Mouse (Mus musculus) heart, adult 2 months (tissue): Measurements from ENCODE around the gene Ncapd2. TPM values are rescaled to one million over a fixed set of nuclear protein-coding genes. Genes with fewer than 3 reads are reported as not detected.
A peak's percentile ranks its signal among the peaks of the same experiment; 100 is the strongest.

Experiments used
- DNase-seq, 2 experiments: peaks; one replicate each; pipeline ENCODE4 v3.0.0; 2021
- H3K27ac ChIP-seq: fragments of 200-600 bp; 2 replicates; pipeline ENCODE4 v1.8.1; 2022
- H3K27me3 ChIP-seq: fragments of 200-500 bp; 2 replicates; pipeline ENCODE4 v1.6.1; 2012; ENCODE audit warnings: mild to moderate bottlenecking, low read length, inconsistent platforms, mixed read lengths; ENCODE audit not compliant: control insufficient read depth, insufficient read depth
- H3K36me3 ChIP-seq: fragments of 200-500 bp; 2 replicates; pipeline ENCODE4 v1.6.1; 2012; ENCODE audit warnings: low read length, inconsistent platforms; ENCODE audit not compliant: control insufficient read depth, insufficient read depth
- H3K4me1 ChIP-seq: fragments of 200-500 bp; 2 replicates; pipeline ENCODE4 v1.6.1; 2011; ENCODE audit warnings: low read length; ENCODE audit not compliant: control insufficient read depth, insufficient read depth
- H3K4me3 ChIP-seq: fragments of 200-600 bp; 2 replicates; pipeline ENCODE4 v1.8.1; 2022
- H3K79me2 ChIP-seq: fragments of 200-500 bp; replicated peaks from 2 replicates; pipeline ENCODE4 v1.6.1; 2012; ENCODE audit warnings: mild to moderate bottlenecking, inconsistent platforms, low read length, moderate library complexity, mixed read lengths; ENCODE audit not compliant: control insufficient read depth, insufficient read depth
- H3K9ac ChIP-seq: fragments of 200-500 bp; 2 replicates; pipeline ENCODE4 v1.6.1; 2012; ENCODE audit warnings: low read depth, mild to moderate bottlenecking, control low read depth, inconsistent platforms, low read length, mixed read lengths
- CTCF ChIP-seq: fragments of 200-600 bp; IDR thresholded peaks from 2 replicates; pipeline ENCODE4 v1.8.1; 2022; ENCODE audit warnings: antibody characterized with exemption, mild to moderate bottlenecking, moderate library complexity
- EP300 ChIP-seq: fragments of 200-500 bp; IDR thresholded peaks from 2 replicates; pipeline ENCODE4 v1.6.1; 2011; ENCODE audit warnings: low read depth, low read length, control low read depth; ENCODE audit not compliant: insufficient read depth
- POLR2A ChIP-seq: fragments of 200-500 bp; IDR thresholded peaks from 2 replicates; pipeline ENCODE4 v1.6.1; 2011; ENCODE audit warnings: mild to moderate bottlenecking, low read depth, low read length, control low read depth; ENCODE audit not compliant: insufficient read depth
- WGBS: fragments of 180-500 bp; shearing (Covaris S2); methylation state at CpG from one replicate; pipeline ENCODE4 v1.1.7; 2018; 5-methylcytosine and 5-hydroxymethylcytosine counted together
- intact Hi-C: fragments of 180-260 bp; cut with DNase I; formaldehyde crosslinking; loops from one replicate; pipeline ENCODE4 v1.15.1; 2025
- polyA plus RNA-seq: library from polyadenylated mRNA; depleted of rRNA; stranded (reverse); fragments of >200 nt; gene quantifications from 2 replicates; pipeline ENCODE4 v1.2.3, GENCODE M21; 2012
- total RNA-seq, 2 experiments: library from RNA; stranded (reverse); gene quantifications; 2 replicates each; pipeline ENCODE4 v1.2.3; 2021

The Ncapd2 gene
- total and polyA plus RNA-seq, 3 experiments: 17.6 to 34.0 (median 17.6) TPM

DNA sequence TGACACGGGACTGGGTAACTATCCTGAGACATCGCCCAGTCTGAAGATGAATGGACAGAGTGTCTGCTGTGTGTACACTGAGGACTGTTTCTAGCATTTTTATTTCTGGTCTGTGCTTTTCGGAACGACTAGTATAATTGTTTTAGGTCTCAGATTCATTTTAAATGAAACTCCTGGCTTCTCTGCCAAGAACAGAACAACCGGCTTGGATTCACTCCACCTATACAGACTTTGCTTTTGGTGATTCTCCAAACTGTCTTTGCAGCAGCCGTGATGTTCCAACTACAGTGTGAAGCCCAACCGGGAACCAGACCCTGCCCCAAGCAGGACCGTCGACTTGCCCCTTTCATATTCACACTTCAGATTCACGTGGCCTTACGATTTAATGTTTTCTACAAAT lies 26.4 kb upstream of the Ncapd2 start:
- WGBS: 84% methylated on average over 11 of the region's 11 CpGs
- TF ChIP-seq CTCF (no peak), EP300 (no peak), POLR2A (no peak)
- H3K36me3 ChIP-seq: no peaks in the 10 kb centered on the region
- H3K4me1 ChIP-seq: peaks cover 2% of the 10 kb centered on the region; the same call in 1 of the 2 replicates
- H3K9ac ChIP-seq: no peak overlapping the region
- H3K27ac ChIP-seq: no peak overlapping the region
- no peak for DNase-seq
- H3K4me3 ChIP-seq: no peak overlapping the region
- no peaks in the 10 kb centered on the region for H3K79me2 ChIP-seq
- intact Hi-C loops: loop anchor here (5.0 to 10.0 kb wide), 2 partner anchors 53 to 144 kb away; partner anchors contain the start of gene Gapdh
- no peaks in the 10 kb centered on the region for H3K27me3 ChIP-seq

DNA sequence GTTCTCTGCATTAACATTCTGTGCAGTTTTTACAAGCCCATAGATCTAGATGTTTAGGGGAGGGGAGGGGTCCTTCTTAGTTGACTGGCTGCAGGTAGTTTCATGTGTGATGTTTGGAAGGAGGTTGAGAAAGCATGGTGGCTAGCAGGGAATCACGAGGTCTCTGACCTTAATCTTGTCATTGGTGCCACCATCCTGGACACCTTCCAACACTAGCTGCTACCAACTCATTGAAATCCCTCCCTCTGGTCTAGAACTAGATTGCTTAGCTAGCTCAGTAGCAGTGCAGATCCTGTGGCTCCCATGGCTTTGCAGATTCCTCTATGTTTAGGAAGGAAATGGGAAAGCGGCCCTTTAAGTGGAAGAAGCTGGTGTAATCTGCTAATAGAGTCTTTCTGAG lies 25.4 kb upstream of the Ncapd2 start:
- DNase-seq: no peak
- intact Hi-C loops: loop anchor here (5.0 to 10.0 kb wide), 2 partner anchors 52 to 145 kb away; partner anchors contain the start of gene Gapdh
- H3K27me3 ChIP-seq: no peaks in the 10 kb centered on the region
- whole genome bisulfite sequencing: 52% methylated on average over 2 of the region's 2 CpGs
- TF ChIP-seq POLR2A: no peak
- no peak for TF ChIP-seq EP300
- TF ChIP-seq CTCF: no peak
- no peak overlapping the region for H3K4me3 ChIP-seq
- peaks cover 2% of the 10 kb centered on the region; the same call in 1 of the 2 replicates for H3K4me1 ChIP-seq
- no peaks in the 10 kb centered on the region for H3K36me3 ChIP-seq
- H3K9ac ChIP-seq: no peak overlapping the region
- no peaks in the 10 kb centered on the region for H3K79me2 ChIP-seq
- no peak overlapping the region for H3K27ac ChIP-seq

DNA sequence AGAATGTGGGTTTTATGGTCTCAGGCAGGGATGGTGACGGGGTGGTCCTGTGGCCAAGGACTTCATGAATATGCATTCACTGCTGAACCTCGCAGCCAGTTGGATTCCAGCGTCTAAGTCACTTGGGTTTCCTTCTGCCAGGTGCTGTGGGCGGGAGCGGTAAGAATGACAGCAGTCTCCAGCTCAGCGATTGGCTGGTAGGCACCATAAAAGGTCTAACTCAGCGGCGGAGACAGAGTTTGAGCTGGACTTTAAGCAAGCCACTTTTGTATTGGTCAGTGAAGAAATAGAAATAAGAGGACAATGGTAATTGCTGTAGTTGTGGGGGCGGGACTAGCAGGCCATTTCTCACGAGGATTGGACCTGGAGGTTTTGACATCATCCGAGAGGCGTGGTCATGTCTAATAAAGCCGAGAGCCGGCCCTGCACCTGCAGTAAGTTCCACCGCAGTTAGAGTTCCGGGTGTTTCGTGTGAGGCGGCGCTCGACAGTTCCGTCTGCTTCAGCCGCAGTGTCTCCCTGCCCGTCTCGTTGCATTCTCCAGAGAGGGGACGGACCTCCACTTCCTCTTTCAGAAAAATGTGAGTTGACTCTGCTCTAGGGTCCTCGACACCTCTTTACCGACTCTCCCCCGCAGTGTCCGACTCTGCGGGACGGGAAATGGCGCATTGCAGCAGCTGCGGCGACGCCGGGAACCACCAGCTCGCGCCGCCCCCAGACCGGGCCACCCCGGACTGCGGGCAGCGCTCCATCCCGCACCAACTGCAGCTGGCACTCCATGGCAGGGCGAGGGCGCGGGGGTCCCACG lies 23.9 kb upstream of the Ncapd2 start, which contains the start of gene Vamp1:
TSS of gene Vamp1 (plus strand) at position 404 of the 807 bp plus-strand sequence.
- Histone ChIP-seq H3K27ac (peak within 1 kb of the TSS; percentile 76), H3K9ac (peak within 1 kb of the TSS; percentile 82), H3K79me2 (no peaks in the 10 kb centered on the region), H3K4me1 (peaks cover 2% of the 10 kb centered on the region; the same call in 1 of the 2 replicates), H3K27me3 (no peaks in the 10 kb centered on the region), H3K4me3 (peak within 1 kb of the TSS; percentile 64), H3K36me3 (no peaks in the 10 kb centered on the region)
- TF ChIP-seq POLR2A: peak; percentile 99
- no peak; the same call in 1 of the 2 replicates for TF ChIP-seq CTCF
- TF ChIP-seq EP300: peak; percentile 84
- peak; percentile 90 to 95 for DNase-seq
- intact Hi-C loops: loop anchor here (2.0 to 10.0 kb wide), 3 partner anchors 23 to 147 kb away; partner anchors contain the start of gene Gapdh
- WGBS: under 1% methylated on average over 48 of the region's 48 CpGs

DNA sequence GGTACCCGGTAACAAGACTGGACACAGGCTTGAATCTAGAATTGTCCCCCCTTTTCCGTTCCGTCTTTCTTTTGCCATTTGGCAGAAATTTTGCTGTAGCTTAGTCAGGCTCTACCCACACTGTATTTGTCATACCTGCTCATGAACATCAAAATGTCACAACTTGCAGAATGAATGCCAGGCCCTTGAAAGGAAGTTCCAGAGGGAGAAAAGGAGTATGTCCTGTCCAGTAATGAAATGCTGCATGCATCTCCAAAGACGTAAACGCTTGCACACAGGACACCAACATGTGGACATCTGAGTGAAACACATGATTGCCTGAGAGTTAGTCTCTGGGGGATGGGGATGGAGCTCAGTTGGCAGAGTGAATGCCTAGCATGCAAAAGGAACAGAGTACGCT lies 22.2 kb upstream of the Ncapd2 start:
- intact Hi-C loops: loop anchor here (2.0 to 10.0 kb wide), 2 partner anchors 21 to 49 kb away; partner anchors contain the start of gene Gapdh
- no peaks in the 10 kb centered on the region for H3K27me3 ChIP-seq
- no peak overlapping the region for H3K9ac ChIP-seq
- no peak for TF ChIP-seq POLR2A
- TF ChIP-seq EP300: no peak
- TF ChIP-seq CTCF: no peak
- no peaks in the 10 kb centered on the region for H3K36me3 ChIP-seq
- no peak overlapping the region for H3K27ac ChIP-seq
- no peak for DNase-seq
- no peaks in the 10 kb centered on the region for H3K79me2 ChIP-seq
- no peak overlapping the region for H3K4me3 ChIP-seq
- peaks cover 2% of the 10 kb centered on the region; the same call in 1 of the 2 replicates for H3K4me1 ChIP-seq
- whole genome bisulfite sequencing: 69% methylated on average over 6 of the region's 6 CpGs

DNA sequence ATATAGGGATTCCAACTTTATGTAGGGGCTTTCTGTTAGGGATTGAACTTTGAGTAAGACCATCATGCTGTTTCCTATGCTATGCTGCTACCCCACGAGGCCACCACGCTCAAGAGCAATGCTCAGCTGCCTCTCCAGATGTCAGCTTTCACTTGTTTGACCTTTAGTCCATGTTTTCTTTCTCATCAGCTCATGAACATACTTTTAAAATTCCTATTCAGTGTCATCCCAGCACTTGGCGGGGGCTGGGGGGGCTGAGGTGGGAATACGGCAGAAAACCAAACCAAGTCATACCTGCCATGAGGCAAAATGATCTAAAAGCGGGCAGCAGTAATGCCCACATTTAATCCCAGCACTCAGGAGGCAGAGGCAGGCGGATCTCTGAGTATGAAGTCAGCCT lies 21.6 kb upstream of the Ncapd2 start:
- H3K4me1 ChIP-seq: peaks cover 2% of the 10 kb centered on the region; the same call in 1 of the 2 replicates
- TF ChIP-seq POLR2A (no peak), CTCF (no peak)
- 65% methylated on average over 6 of the region's 6 CpGs for WGBS

DNA sequence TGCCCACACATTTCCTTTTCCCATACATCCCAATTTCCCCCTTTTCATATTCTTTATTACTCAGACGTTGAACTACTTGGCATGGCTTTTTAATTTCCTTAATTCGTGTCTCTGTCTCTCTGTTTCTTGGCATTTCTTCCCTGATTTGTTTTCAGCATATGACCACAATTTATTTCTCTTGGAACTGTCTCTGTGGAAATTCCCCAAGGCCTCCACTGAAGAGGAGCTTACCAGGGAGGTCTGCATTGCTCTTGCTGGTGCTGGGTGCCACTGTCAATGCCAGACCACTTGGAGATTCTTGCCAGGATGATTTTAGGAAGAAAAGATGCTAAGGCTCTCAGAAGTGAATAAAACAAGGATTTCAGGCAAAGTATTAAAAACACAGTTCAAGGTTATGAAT lies 21.1 kb upstream of the Ncapd2 start:
- WGBS: 13% methylated on average over 2 of the region's 2 CpGs
- no peak overlapping the region for H3K9ac ChIP-seq
- no peaks in the 10 kb centered on the region for H3K79me2 ChIP-seq
- no peaks in the 10 kb centered on the region for H3K27me3 ChIP-seq
- TF ChIP-seq POLR2A (no peak), EP300 (no peak), CTCF (no peak)
- no peak for DNase-seq
- no peak overlapping the region for H3K4me3 ChIP-seq
- H3K27ac ChIP-seq: no peak overlapping the region
- intact Hi-C loops: loop anchor here (10.0 kb wide), 1 partner anchor 48 kb away; the partner anchor contains the start of gene Gapdh
- H3K36me3 ChIP-seq: no peaks in the 10 kb centered on the region
- H3K4me1 ChIP-seq: peaks cover 2% of the 10 kb centered on the region; the same call in 1 of the 2 replicates

More for the DNA sequence above, 21.6 kb upstream of the Ncapd2 start:
- H3K27me3 ChIP-seq: no peaks in the 10 kb centered on the region
- no peak for DNase-seq
- no peak overlapping the region for H3K27ac ChIP-seq
- H3K4me3 ChIP-seq: no peak overlapping the region
- intact Hi-C loops: loop anchor here (10.0 kb wide), 1 partner anchor 48 kb away; the partner anchor contains the start of gene Gapdh
- H3K79me2 ChIP-seq: no peaks in the 10 kb centered on the region
- H3K9ac ChIP-seq: no peak overlapping the region
- no peaks in the 10 kb centered on the region for H3K36me3 ChIP-seq
